ENCODE assay signal across 22 mouse cellular contexts in the genomic region with DNA sequence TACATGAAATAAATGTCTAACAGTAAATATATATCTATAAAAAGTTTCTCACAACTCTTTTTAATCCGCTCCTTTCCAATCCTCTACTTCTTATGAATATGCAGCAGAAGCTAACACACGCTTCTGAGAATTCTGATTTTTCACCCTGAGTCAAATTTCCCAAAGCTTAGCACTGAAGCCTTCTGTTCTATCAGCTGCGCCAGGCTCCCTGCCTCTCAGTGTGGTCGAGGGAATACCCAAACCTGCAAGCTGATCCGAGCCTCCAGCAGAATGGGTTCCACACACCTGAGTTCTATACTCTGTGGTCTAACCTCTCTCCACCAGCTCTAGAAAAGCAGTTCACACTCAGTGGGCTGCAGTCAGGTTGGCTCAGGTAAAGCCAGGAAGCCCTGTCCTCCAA.
DNase-seq lines count a peak whose midpoint lies in the region; ATAC-seq lines count a peak whose summit lies in the region.
"Had no signal": no experiment of that assay in that cellular context is flagged by ENCODE, and none has a peak within 500 bp of the region (broad histone marks: within the 10 kb centered on the region; RNA-seq: fewer than 3 reads in every experiment).

No protein-coding gene starts in this region.

- no peak for DNase-seq in frontal cortex, postnatal 10 days (ENCODE audit: low spot score in 2 of 2)
- DNase-seq in brain, adult 2 months (ENCODE audit: low read depth, low spot score), result peak; percentile 73
- DNase-seq in cerebellum, adult 18-20 months, result peak; percentile 39 to 55
- DNase-seq in cerebellum, postnatal 14 days, result peak; percentile 42 to 51
- no peak for DNase-seq in yolk sac, embryonic 10.5 days (ENCODE audit: low spot score)
- DNase-seq in Muller cell, postnatal 12 days (ENCODE audit: inconsistent ontology term), result no peak
- DNase-seq: adrenal gland, postnatal 25 days; embryo, embryonic 11 days; gastrocnemius, postnatal 10 days; heart, adult 18-20 months; heart, postnatal 4 days; kidney, postnatal 14 days; layer of hippocampus, postnatal 36 days; liver, embryonic 13.5 days; lung, postnatal 4 days; right cerebral cortex, postnatal 25 days; thymus, adult 18-20 months; thymus, postnatal 25 days had no signal

- peak; percentile 68; the same call in 1 of the 2 replicates for ATAC-seq in frontal cortex, adult (ENCODE audit: low TSS enrichment)
- ATAC-seq: CD4-positive, CD25-positive, alpha-beta regulatory T cell, adult 4 months; forebrain, embryonic 14.5 days; intestine, postnatal 0 days had no signal

Comparison
In these comparisons a context has a peak if more than half of its experiments do, and no peak if none do; other contexts are left out.
1. DNase-seq: peak in brain, adult 2 months (single experiment), cerebellum, adult 18-20 months (2 of 2) and cerebellum, postnatal 14 days (2 of 2); none in frontal cortex, postnatal 10 days (0 of 2), yolk sac, embryonic 10.5 days (single experiment) and Muller cell, postnatal 12 days (single experiment).